Mouse (Mus musculus) liver, embryonic 14.5 days (tissue): ENCODE measurements around the gene Fiz1. TPM values are rescaled to one million over a fixed set of nuclear protein-coding genes. Genes with fewer than 3 reads are reported as not detected.

Source experiments
- ATAC-seq: fragments of 200-750 bp; cut with Nextera tagmentation; 2 replicates; pipeline ENCODE4 v1.8.0; 2017; ENCODE audit warnings: moderate number of reproducible peaks, mild to moderate bottlenecking, moderate library complexity; ENCODE audit not compliant: insufficient read depth
- DNase-seq, 3 experiments: peaks; one replicate each; pipeline ENCODE4 v3.0.0-alpha.2; 2012 to 2013; ENCODE audit warnings: low read depth in 3 of 3, low spot score in 3 of 3
- H3K27ac ChIP-seq: fragments of 300-500 bp; sonication (generic); 2 replicates; pipeline ENCODE4 v1.5.1; 2014; ENCODE audit warnings: moderate library complexity, mild to moderate bottlenecking, control low read depth, inconsistent platforms
- H3K27me3 ChIP-seq: fragments of 300-500 bp; sonication (generic); 2 replicates; pipeline ENCODE4 v1.6.1; 2014; ENCODE audit warnings: mild to moderate bottlenecking, low read length, moderate library complexity; ENCODE audit not compliant: control insufficient read depth, insufficient read depth
- H3K36me3 ChIP-seq: fragments of 300-500 bp; sonication (generic); replicated peaks from 2 replicates; pipeline ENCODE4 v1.6.1; 2014; ENCODE audit warnings: low read depth; ENCODE audit not compliant: control insufficient read depth, insufficient read depth
- H3K4me1 ChIP-seq, 2 experiments: fragments of 200-500 bp in 1 of 2; fragments of 300-500 bp in 1 of 2; sonication (generic) in 1 of 2; replicated peaks; 2 replicates each; pipeline ENCODE4 v1.6.1; 2012 to 2014; ENCODE audit warnings: antibody characterized with exemption in 1 of 2, inconsistent platforms in 1 of 2, low read length in 1 of 2; ENCODE audit not compliant: control insufficient read depth in 2 of 2, insufficient read depth in 2 of 2
- H3K4me2 ChIP-seq: fragments of 300-500 bp; sonication (generic); 2 replicates; pipeline ENCODE4 v1.6.1; 2014; ENCODE audit warnings: low read depth, mild to moderate bottlenecking, control low read depth, moderate library complexity
- H3K4me3 ChIP-seq, 2 experiments: fragments of 200-500 bp in 1 of 2; fragments of 300-500 bp in 1 of 2; sonication (generic) in 1 of 2; 2 replicates each; pipeline ENCODE4 v1.5.1; 2012 to 2014; ENCODE audit warnings: low read depth in 2 of 2, low read length in 2 of 2, mild to moderate bottlenecking in 2 of 2, control low read depth in 1 of 2, inconsistent platforms in 1 of 2, moderate library complexity in 1 of 2; ENCODE audit not compliant: insufficient read depth in 1 of 2
- H3K9ac ChIP-seq: fragments of 300-500 bp; sonication (generic); replicated peaks from 2 replicates; pipeline ENCODE4 v1.6.1; 2014; ENCODE audit warnings: mild to moderate bottlenecking, control low read depth, moderate library complexity
- H3K9me3 ChIP-seq: fragments of 300-500 bp; sonication (generic); 2 replicates; pipeline ENCODE4 v1.6.1; 2016; ENCODE audit warnings: low read length, mixed read lengths; ENCODE audit not compliant: control insufficient read depth
- CTCF ChIP-seq: IDR thresholded peaks from 2 replicates; pipeline ENCODE4 v1.5.1; 2016; ENCODE audit warnings: antibody characterized with exemption, low read depth, control low read depth
- EP300 ChIP-seq: IDR thresholded peaks from 2 replicates; pipeline ENCODE4 v1.6.1; 2016; ENCODE audit warnings: antibody characterized with exemption, low read depth
- WGBS: fragments of 180-500 bp; shearing (Covaris S2); extraction: QIAGEN DNeasy Blood & Tissue Kit; methylation state at CpG from one replicate; pipeline ENCODE4 v1.1.7; 2014; ENCODE audit not compliant: insufficient replicate concordance; 5-methylcytosine and 5-hydroxymethylcytosine counted together
- polyA plus RNA-seq, 2 experiments: library from polyadenylated mRNA; depleted of rRNA in 1 of 2; stranded (reverse) in 1 of 2; unstranded in 1 of 2; fragments of >200 nt; fragmentation: Nextera tagmentation in 1 of 2; extraction: Ambion mirVana in 1 of 2; gene quantifications; 2 replicates each; pipeline versions ENCODE4 v1.2.1 to v1.2.3; 2012 to 2014

Fiz1 gene
- polyA plus RNA-seq, 2 experiments: 10.7 to 12.1 TPM

DNA sequence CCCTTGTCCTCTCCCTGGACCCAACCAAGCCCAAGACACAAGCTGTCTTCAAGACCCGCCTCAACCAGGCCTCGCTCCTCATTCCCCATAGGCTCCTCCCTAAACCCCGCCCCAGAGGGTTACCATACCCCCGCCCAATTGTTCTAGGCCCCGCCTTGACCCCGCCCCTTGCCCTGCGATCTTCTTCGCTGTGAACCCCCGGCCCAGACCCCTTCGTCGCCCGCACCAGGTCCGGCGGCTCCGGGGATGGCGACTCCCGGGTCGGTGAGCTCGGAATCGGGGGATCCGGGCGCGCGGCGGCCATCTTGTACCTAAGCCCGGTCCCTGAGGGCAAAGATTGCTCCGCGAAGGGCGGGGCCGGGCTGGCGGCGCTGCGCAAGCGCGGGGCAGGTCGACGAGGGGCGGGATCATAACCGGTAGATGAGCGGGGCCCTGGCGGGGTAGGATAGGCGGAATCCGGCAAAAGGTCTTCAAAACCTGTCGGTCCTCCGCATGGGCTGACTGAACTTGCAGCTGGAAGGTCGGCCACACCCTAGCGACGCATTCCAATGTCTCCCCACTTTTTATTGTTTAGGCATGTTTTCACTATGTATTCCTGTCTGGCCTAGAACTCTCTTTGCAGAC lies 23.7 kb upstream of the Fiz1 start, which contains the start of gene Zfp784:
Zfp784 (minus strand) TSS at position 338 of the 624 bp plus-strand sequence.
- WGBS: under 1% methylated on average over 48 of the region's 48 CpGs

DNA sequence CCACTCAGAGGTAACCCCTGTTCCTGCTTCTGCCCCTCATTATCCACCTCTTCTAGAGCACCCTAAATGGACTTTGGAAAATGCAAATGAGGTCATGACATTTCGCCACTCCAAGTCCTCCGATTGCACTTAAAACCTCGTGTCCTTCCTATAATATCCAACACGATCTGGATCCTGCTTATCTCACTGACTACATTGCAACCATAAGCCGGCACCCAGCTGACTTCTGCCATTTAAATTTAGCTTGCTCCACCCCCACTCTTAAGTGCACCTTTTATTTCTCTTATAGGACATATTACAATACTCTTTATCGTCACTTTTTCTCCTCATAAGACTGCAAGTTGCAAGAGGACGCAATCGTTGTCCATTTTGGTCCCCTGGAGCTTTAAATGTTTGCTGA lies 23.0 kb upstream of the Fiz1 start:
- WGBS: 64% methylated on average over 8 of the region's 8 CpGs
- TF ChIP-seq CTCF (no peak), EP300 (no peak)

More for the DNA sequence above, 23.7 kb upstream of the Fiz1 start, which contains the start of gene Zfp784:
- no peaks in the 10 kb centered on the region for H3K36me3 ChIP-seq
- ATAC-seq (peak; percentile 99), DNase-seq (peak; percentile 80 to 85 (median 84))
- H3K4me2 ChIP-seq: peak within 1 kb of the TSS; percentile 57
- H3K27ac ChIP-seq: peak within 1 kb of the TSS; percentile 84
- peak within 1 kb of the TSS; percentile 86 for H3K9ac ChIP-seq
- peaks cover 9 to 17% of the 10 kb centered on the region in 2 experiments for H3K4me1 ChIP-seq
- peak within 1 kb of the TSS; percentile 82 to 85 for H3K4me3 ChIP-seq
- TF ChIP-seq EP300 (no peak), CTCF (no peak)
- no peaks in the 10 kb centered on the region for H3K9me3 ChIP-seq
- no peaks in the 10 kb centered on the region for H3K27me3 ChIP-seq

DNA sequence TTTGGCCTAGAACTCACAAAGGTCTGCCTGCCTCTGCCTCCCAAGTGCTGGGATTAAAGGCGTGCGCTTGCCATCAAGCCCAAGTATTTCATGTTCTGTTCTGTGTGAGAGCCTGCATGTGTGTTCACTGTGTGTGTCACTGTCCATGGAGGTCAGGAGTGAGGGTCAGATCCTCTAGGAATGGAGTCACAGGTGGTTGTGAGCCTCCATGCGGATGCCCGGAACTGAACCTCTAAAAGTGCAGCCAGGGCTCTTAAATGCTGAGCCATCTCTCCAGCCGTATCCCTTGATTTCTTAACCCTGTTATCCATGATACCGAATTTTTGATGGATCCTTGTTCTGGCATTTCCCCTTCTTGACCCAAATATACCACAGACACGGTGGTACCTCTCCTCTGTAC lies 22.5 kb upstream of the Fiz1 start:
- Histone ChIP-seq H3K27me3 (no peaks in the 10 kb centered on the region), H3K9ac (no peak overlapping the region), H3K4me3 (no peak overlapping the region), H3K27ac (no peak overlapping the region), H3K4me2 (no peak overlapping the region), H3K9me3 (no peaks in the 10 kb centered on the region), H3K4me1 (peaks cover 9 to 17% of the 10 kb centered on the region in 2 experiments), H3K36me3 (peaks cover 3% of the 10 kb centered on the region)
- WGBS: 83% methylated on average over 7 of the region's 7 CpGs
- DNase-seq: no peak
- no peak for ATAC-seq
- TF ChIP-seq EP300: no peak
- TF ChIP-seq CTCF: no peak

More for the DNA sequence above, 23.0 kb upstream of the Fiz1 start:
- peaks cover 9 to 17% of the 10 kb centered on the region in 2 experiments for H3K4me1 ChIP-seq
- peak overlapping the region; percentile 57 for H3K4me2 ChIP-seq
- no peaks in the 10 kb centered on the region for H3K27me3 ChIP-seq
- H3K36me3 ChIP-seq: no peaks in the 10 kb centered on the region
- DNase-seq: no peak
- peak overlapping the region; percentile 84 for H3K27ac ChIP-seq
- no peak overlapping the region for H3K9ac ChIP-seq
- no peak for ATAC-seq
- no peaks in the 10 kb centered on the region for H3K9me3 ChIP-seq
- peak overlapping the region in 1 of 2 experiments; percentile 85; a peak in 1 of 4 replicates for H3K4me3 ChIP-seq

DNA sequence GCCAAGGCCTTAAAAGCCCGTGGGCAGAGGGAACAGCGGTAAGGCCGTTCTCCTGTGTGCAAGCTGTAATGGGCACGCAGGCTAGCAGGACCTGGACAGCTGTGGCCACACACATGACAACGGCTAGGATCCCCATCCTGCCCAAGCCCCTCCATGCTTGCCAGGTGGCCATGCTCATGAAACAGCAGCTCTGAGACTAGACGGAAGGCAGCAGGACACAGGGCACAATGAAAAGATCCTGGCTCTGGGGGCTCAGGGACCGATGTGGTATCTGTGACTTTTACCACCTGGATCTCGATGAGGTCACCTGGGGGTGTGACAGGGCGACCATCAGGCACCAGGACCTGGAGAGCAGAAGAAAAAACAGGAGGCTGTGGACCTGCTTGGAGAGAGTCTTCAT lies 21.6 kb upstream of the Fiz1 start:
- WGBS: 76% methylated on average over 9 of the region's 9 CpGs
- peaks cover 12% of the 10 kb centered on the region for H3K36me3 ChIP-seq
- ATAC-seq (no peak), DNase-seq (no peak)
- no peak overlapping the region for H3K4me2 ChIP-seq
- H3K4me1 ChIP-seq: peaks cover 9 to 17% of the 10 kb centered on the region in 2 experiments
- no peak overlapping the region for H3K27ac ChIP-seq
- H3K27me3 ChIP-seq: no peaks in the 10 kb centered on the region
- peaks cover 5% of the 10 kb centered on the region for H3K9me3 ChIP-seq
- H3K9ac ChIP-seq: no peak overlapping the region
- H3K4me3 ChIP-seq: no peak overlapping the region
- TF ChIP-seq CTCF: no peak
- TF ChIP-seq EP300: no peak

DNA sequence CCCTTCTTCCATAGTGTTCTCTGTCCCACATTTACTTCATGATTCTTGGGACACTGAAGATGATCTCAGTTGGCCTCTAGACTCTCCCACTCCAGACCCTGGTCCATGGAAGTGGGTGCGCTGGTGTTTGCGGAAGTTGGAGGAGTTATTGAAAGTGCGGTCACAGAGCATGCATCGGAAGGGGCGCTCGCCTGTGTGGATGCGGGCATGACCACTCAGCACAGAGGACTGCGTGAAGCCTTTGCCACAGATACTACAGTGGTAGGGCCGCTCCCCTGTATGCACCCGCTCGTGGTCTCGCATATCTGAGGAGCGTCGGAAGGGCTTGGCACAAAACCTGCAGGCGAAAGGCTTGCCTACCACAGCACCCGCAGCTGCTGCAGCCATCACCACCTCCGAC lies 21.1 kb upstream of the Fiz1 start:
- ATAC-seq (no peak), DNase-seq (no peak)
- H3K4me3 ChIP-seq: no peak overlapping the region
- H3K36me3 ChIP-seq: peaks cover 17% of the 10 kb centered on the region
- TF ChIP-seq CTCF (no peak), EP300 (no peak)
- 91% methylated on average over 17 of the region's 17 CpGs for WGBS
- no peaks in the 10 kb centered on the region for H3K27me3 ChIP-seq
- no peak overlapping the region for H3K4me2 ChIP-seq
- no peak overlapping the region for H3K27ac ChIP-seq
- H3K9ac ChIP-seq: no peak overlapping the region
- peaks cover 10% of the 10 kb centered on the region for H3K9me3 ChIP-seq
- peaks cover 9 to 17% of the 10 kb centered on the region in 2 experiments for H3K4me1 ChIP-seq
